Mouse (Mus musculus) heart, adult 2 months (tissue): Measurements from ENCODE around the gene Maml3. TPM values are rescaled to one million over a fixed set of nuclear protein-coding genes. Genes with fewer than 3 reads are reported as not detected.

Experiments
- DNase-seq, 2 experiments: peaks; one replicate each; pipeline ENCODE4 v3.0.0; 2021
- H3K27ac ChIP-seq: fragments of 200-600 bp; 2 replicates; pipeline ENCODE4 v1.8.1; 2022
- H3K27me3 ChIP-seq: fragments of 200-500 bp; 2 replicates; pipeline ENCODE4 v1.6.1; 2012; ENCODE audit warnings: mild to moderate bottlenecking, low read length, inconsistent platforms, mixed read lengths; ENCODE audit not compliant: control insufficient read depth, insufficient read depth
- H3K36me3 ChIP-seq: fragments of 200-500 bp; 2 replicates; pipeline ENCODE4 v1.6.1; 2012; ENCODE audit warnings: low read length, inconsistent platforms; ENCODE audit not compliant: control insufficient read depth, insufficient read depth
- H3K4me1 ChIP-seq: fragments of 200-500 bp; 2 replicates; pipeline ENCODE4 v1.6.1; 2011; ENCODE audit warnings: low read length; ENCODE audit not compliant: control insufficient read depth, insufficient read depth
- H3K4me3 ChIP-seq: fragments of 200-600 bp; 2 replicates; pipeline ENCODE4 v1.8.1; 2022
- H3K79me2 ChIP-seq: fragments of 200-500 bp; replicated peaks from 2 replicates; pipeline ENCODE4 v1.6.1; 2012; ENCODE audit warnings: mild to moderate bottlenecking, inconsistent platforms, low read length, moderate library complexity, mixed read lengths; ENCODE audit not compliant: control insufficient read depth, insufficient read depth
- H3K9ac ChIP-seq: fragments of 200-500 bp; 2 replicates; pipeline ENCODE4 v1.6.1; 2012; ENCODE audit warnings: low read depth, mild to moderate bottlenecking, control low read depth, inconsistent platforms, low read length, mixed read lengths
- CTCF ChIP-seq: fragments of 200-600 bp; IDR thresholded peaks from 2 replicates; pipeline ENCODE4 v1.8.1; 2022; ENCODE audit warnings: antibody characterized with exemption, mild to moderate bottlenecking, moderate library complexity
- EP300 ChIP-seq: fragments of 200-500 bp; IDR thresholded peaks from 2 replicates; pipeline ENCODE4 v1.6.1; 2011; ENCODE audit warnings: low read depth, low read length, control low read depth; ENCODE audit not compliant: insufficient read depth
- POLR2A ChIP-seq: fragments of 200-500 bp; IDR thresholded peaks from 2 replicates; pipeline ENCODE4 v1.6.1; 2011; ENCODE audit warnings: mild to moderate bottlenecking, low read depth, low read length, control low read depth; ENCODE audit not compliant: insufficient read depth
- WGBS: fragments of 180-500 bp; shearing (Covaris S2); methylation state at CpG from one replicate; pipeline ENCODE4 v1.1.7; 2018; 5-methylcytosine and 5-hydroxymethylcytosine counted together
- intact Hi-C: fragments of 180-260 bp; cut with DNase I; formaldehyde crosslinking; loops from one replicate; pipeline ENCODE4 v1.15.1; 2025
- polyA plus RNA-seq: library from polyadenylated mRNA; depleted of rRNA; stranded (reverse); fragments of >200 nt; gene quantifications from 2 replicates; pipeline ENCODE4 v1.2.3, GENCODE M21; 2012
- total RNA-seq, 2 experiments: library from RNA; stranded (reverse); gene quantifications; 2 replicates each; pipeline ENCODE4 v1.2.3; 2021

Gene Maml3
- total and polyA plus RNA-seq, 3 experiments = 1.9 to 2.8 (median 2.7) TPM

DNA sequence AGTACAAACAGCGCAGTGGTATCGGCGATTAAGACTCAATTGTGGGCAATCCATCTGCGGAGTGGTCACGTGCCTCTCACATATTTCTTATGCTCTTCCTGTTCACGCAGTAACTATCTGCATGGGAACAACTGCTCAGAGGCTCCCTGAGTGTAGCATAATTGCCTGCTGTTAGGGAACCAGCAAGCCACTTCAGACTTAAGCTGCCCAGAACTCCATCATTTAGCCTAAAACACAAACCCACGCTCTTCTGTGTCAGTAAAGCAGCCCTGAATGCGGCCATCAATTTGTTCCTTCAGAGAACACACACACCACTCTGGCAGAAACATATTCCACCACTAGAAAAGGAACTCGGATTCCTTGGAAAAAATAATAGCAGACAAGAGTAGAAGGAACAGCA, 305.2 kb downstream of the Maml3 start:
- Histone ChIP-seq H3K4me1 (peaks cover 4% of the 10 kb centered on the region), H3K27me3 (no peaks in the 10 kb centered on the region)
- intact Hi-C loops = loop anchor here (5.0 kb wide), 1 partner anchor 83 kb away; no protein-coding TSS in a partner anchor

DNA sequence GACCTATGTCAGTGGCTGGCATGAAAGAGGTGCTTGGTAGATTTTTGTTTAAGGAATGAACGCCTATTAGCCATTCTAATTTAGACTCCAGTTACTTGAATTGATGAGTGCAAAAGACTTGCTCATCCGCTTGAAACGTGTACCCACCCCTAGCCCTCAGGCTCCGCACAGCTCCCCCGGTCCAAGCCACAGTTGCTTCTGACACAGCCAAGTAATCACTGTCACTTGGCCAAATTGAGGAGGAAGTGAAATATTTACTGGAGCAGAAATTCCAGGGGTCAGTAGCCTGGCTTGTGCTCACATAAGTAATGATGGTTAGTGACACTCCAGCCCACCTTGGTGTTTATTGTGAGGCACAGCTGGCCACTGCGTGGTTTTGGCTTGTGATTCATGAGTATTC, 308.0 kb downstream of the Maml3 start:
- Histone ChIP-seq H3K36me3 (peaks cover 2% of the 10 kb centered on the region), H3K27me3 (no peaks in the 10 kb centered on the region), H3K79me2 (no peaks in the 10 kb centered on the region), H3K9ac (no peak overlapping the region), H3K4me1 (peaks cover 4% of the 10 kb centered on the region), H3K4me3 (no peak overlapping the region), H3K27ac (peak overlapping the region; percentile 1; the same call in 1 of the 2 replicates)
- no peak for TF ChIP-seq CTCF
- TF ChIP-seq POLR2A = no peak
- TF ChIP-seq EP300 = no peak
- intact Hi-C loops = loop anchor here (5.0 kb wide), 1 partner anchor 85 kb away; no protein-coding TSS in a partner anchor
- peak in 1 of 2 experiments; percentile 20 for DNase-seq
- WGBS = 46% methylated on average over 6 of the region's 6 CpGs

More for the DNA sequence above, 305.2 kb downstream of the Maml3 start:
- Histone ChIP-seq H3K4me3 (no peak overlapping the region), H3K9ac (no peak overlapping the region), H3K27ac (no peak overlapping the region), H3K36me3 (peaks cover 2% of the 10 kb centered on the region), H3K79me2 (no peaks in the 10 kb centered on the region)
- 93% methylated on average over 9 of the region's 9 CpGs for WGBS
- TF ChIP-seq POLR2A (no peak), EP300 (no peak), CTCF (no peak)
- DNase-seq = no peak

DNA sequence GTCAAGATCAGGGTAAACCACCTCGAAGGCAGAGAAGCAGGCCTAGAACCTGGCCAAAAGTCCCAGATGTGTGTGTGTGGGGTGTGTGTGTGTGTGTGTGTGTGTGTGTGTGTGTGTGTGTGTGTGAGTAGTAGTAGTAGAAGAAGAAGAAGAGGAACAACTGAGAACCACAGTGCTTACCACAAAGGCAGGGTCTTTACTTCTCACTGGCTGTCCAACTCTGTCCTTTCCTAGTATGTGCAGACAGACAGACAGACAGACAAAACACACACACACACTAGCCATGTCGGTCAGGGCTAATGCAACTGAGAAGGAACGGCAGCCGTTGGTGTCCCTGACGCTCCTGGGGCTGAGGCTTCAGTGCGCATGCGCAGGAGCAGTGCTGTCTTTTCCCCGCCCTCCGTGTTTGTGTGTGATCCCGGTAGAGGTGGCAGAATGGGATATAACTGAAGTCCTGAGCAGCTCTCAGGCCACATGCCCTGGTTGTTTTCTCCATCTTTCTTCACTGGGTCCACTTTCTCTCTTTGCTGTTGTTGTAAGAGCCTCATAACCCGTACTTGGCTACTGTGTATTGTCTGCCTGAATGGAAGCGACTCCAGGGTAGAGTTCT, 308.6 kb downstream of the Maml3 start:
- TF ChIP-seq CTCF = no peak
- TF ChIP-seq POLR2A = peak; percentile 65
- no peak for TF ChIP-seq EP300
- Histone ChIP-seq H3K4me1 (peaks cover 4% of the 10 kb centered on the region), H3K79me2 (no peaks in the 10 kb centered on the region), H3K36me3 (peaks cover 2% of the 10 kb centered on the region), H3K9ac (peak overlapping the region; percentile 62), H3K27ac (peak overlapping the region; percentile 1; the same call in 1 of the 2 replicates), H3K4me3 (no peak overlapping the region), H3K27me3 (no peaks in the 10 kb centered on the region)
- intact Hi-C loops = loop anchor here (5.0 kb wide), 1 partner anchor 86 kb away; no protein-coding TSS in a partner anchor
- peak; percentile 50 to 56 for DNase-seq
- WGBS = 68% methylated on average over 12 of the region's 12 CpGs

DNA sequence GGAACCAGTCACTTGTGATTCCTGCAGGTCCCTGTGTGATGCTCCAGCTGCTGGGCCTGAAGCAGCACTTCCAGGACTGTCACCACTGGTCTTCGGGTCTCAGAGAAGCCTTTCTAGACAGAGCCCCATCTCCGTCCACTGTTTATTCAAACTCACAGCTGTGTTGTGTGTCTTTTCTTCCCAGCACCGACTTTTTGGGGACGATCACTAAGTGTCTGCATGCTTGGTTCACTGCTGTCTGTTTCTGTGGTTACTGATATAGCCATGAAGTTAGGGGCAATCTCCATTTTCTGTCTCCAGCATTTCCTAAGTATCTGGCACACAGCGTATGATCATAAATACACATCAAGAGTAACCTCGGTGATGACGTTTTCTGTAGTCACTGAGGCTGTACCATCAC, 313.3 kb downstream of the Maml3 start:
- H3K9ac ChIP-seq = no peak overlapping the region
- DNase-seq = no peak
- H3K79me2 ChIP-seq = no peaks in the 10 kb centered on the region
- WGBS = 86% methylated on average over 7 of the region's 7 CpGs
- no peaks in the 10 kb centered on the region for H3K27me3 ChIP-seq
- no peak overlapping the region for H3K4me3 ChIP-seq
- TF ChIP-seq CTCF (no peak), POLR2A (no peak), EP300 (no peak)
- no peaks in the 10 kb centered on the region for H3K36me3 ChIP-seq
- H3K4me1 ChIP-seq = peaks cover 4% of the 10 kb centered on the region
- H3K27ac ChIP-seq = no peak overlapping the region
- intact Hi-C loops = no loop called here

DNA sequence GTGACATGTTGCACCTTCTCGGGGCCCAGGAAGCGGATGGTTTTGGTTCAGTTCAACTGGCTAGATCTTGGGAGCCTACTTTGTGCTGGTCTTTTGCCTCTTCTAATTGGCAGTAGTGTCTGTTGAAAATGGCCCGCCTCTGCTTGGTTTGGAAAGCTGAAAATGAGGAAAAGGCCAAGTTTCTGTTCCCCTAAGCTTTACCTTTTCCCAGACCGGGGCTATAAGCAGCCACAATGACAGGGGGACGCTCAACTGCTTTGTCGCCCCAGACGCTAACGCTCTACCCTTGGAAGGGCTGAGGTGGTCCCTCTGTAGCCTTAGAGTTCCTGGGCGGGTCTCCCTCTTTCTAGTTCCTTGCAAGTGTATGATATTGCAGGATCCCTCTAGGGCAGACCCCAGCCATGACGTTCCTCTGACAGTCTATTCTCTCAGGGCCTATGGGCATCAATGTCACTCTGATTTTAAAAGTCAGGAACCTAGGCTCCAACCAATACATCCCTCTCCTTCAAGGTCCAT, 315.4 kb downstream of the Maml3 start:
- TF ChIP-seq EP300 (no peak), POLR2A (no peak)
- Histone ChIP-seq H3K27ac (peak overlapping the region; percentile 82), H3K9ac (no peak overlapping the region), H3K79me2 (no peaks in the 10 kb centered on the region), H3K4me1 (peaks cover 4% of the 10 kb centered on the region), H3K36me3 (no peaks in the 10 kb centered on the region), H3K27me3 (no peaks in the 10 kb centered on the region), H3K4me3 (peak overlapping the region; percentile 41)
- no peak for DNase-seq
- WGBS = 60% methylated on average over 10 of the region's 10 CpGs
- intact Hi-C loops = loop anchor here (5.0 kb wide), 1 partner anchor 87 kb away; no protein-coding TSS in a partner anchor
